Mouse (Mus musculus): ENCODE results near the gene Tfpt. TPM values are rescaled to one million over a fixed set of nuclear protein-coding genes. Genes with fewer than 3 reads are reported as not detected.
"Not testable (repeated sequence)": the region's sequence is repeated elsewhere in the genome, so short reads cannot be mapped to it uniquely, and the experiment has no call there.

The Tfpt gene
- polyA plus RNA-seq, 1 experiment from 2014 or later, result 14.2 TPM

- no peaks in the 10 kb centered on the region for H3K9me3 ChIP-seq (replicated peaks)
- no peak overlapping the region for H3K4me2 ChIP-seq
- H3K9ac ChIP-seq, result no peak overlapping the region
- H3K4me3 ChIP-seq, result no peak overlapping the region
- no peaks in the 10 kb centered on the region for H3K4me1 ChIP-seq (replicated peaks)
- no peaks in the 10 kb centered on the region for H3K27me3 ChIP-seq
- no peak overlapping the region for H3K27ac ChIP-seq
- H3K36me3 ChIP-seq, result no peaks in the 10 kb centered on the region
- ATAC-seq (replicated peaks; ENCODE audit: insufficient number of reproducible peaks, insufficient read depth, low FRiP score, low read depth), result no peak
- WGBS, result 40% methylated on average over 5 of the region's 5 CpGs
Measured at GRCm38 (mm10) chr7:3574216-3574615, 55.5 kb downstream of the Tfpt start.

- H3K4me1 ChIP-seq (replicated peaks), result no peaks in the 10 kb centered on the region
- H3K4me2 ChIP-seq, result no peak overlapping the region
- no peak overlapping the region for H3K4me3 ChIP-seq
- 67% methylated on average over 1 of the region's 1 CpGs for WGBS
- H3K27me3 ChIP-seq, result no peaks in the 10 kb centered on the region
- H3K9ac ChIP-seq, result no peak overlapping the region
- H3K27ac ChIP-seq, result no peak overlapping the region
- H3K9me3 ChIP-seq (replicated peaks), result no peaks in the 10 kb centered on the region
- ATAC-seq (replicated peaks; ENCODE audit: insufficient number of reproducible peaks, insufficient read depth, low FRiP score, low read depth), result no peak
- H3K36me3 ChIP-seq, result no peaks in the 10 kb centered on the region
Measured at GRCm38 (mm10) chr7:3571847-3572246, 57.9 kb downstream of the Tfpt start.

- not testable (repeated sequence) for H3K4me3 ChIP-seq; H3K27ac ChIP-seq; H3K4me1 ChIP-seq (replicated peaks); ATAC-seq (replicated peaks; ENCODE audit: insufficient number of reproducible peaks, insufficient read depth, low FRiP score, low read depth); H3K4me2 ChIP-seq; H3K9ac ChIP-seq; H3K27me3 ChIP-seq; H3K36me3 ChIP-seq; H3K9me3 ChIP-seq (replicated peaks)
- 84% methylated on average over 3 of the region's 3 CpGs for WGBS
Measured at GRCm38 (mm10) chr7:3570580-3570979, 59.1 kb downstream of the Tfpt start.

Small RNAs within 50 kb of the gene (microRNA-seq; reads per million reads assigned to microRNA genes)
- gene Gm25100 (not detected), gene Mir3572 (2.5 reads per million, percentile 7 among the genes with 10 or more reads in this experiment)

Other genes starting within 250 kb of the Tfpt start
- gene Cacng8, start 239.2 kb downstream of the Tfpt start, polyA plus RNA-seq (2015; fragmentation: Nextera tagmentation; extraction: Ambion mirVana), result 0.61 and 0.83 TPM in 2 replicates
- gene Cacng6, start 205.7 kb downstream of the Tfpt start, polyA plus RNA-seq (2015; fragmentation: Nextera tagmentation; extraction: Ambion mirVana), result 17.8 and 20.7 TPM in 2 replicates
- 0.24 TPM in 1 of 2 replicates, not detected in the other for gene Tarm1, start 127.3 kb downstream of the Tfpt start, polyA plus RNA-seq (2015; fragmentation: Nextera tagmentation; extraction: Ambion mirVana)
- gene Oscar, start 13.8 kb downstream of the Tfpt start, polyA plus RNA-seq (2015; fragmentation: Nextera tagmentation; extraction: Ambion mirVana), result 0.18 TPM in 1 of 2 replicates, not detected in the other
- 670 and 765 TPM in 2 replicates for gene Ndufa3, start 12.6 kb downstream of the Tfpt start, polyA plus RNA-seq (2015; fragmentation: Nextera tagmentation; extraction: Ambion mirVana)
- 50.2 and 64.3 TPM in 2 replicates for gene Prpf31, start 56 bp upstream of the Tfpt start, polyA plus RNA-seq (2015; fragmentation: Nextera tagmentation; extraction: Ambion mirVana)
- gene Cnot3, start 15.3 kb upstream of the Tfpt start, polyA plus RNA-seq (2015; fragmentation: Nextera tagmentation; extraction: Ambion mirVana), result 26.2 and 34.7 TPM in 2 replicates
- gene Leng1, start 35.9 kb upstream of the Tfpt start, polyA plus RNA-seq (2015; fragmentation: Nextera tagmentation; extraction: Ambion mirVana), result 17.4 and 19.8 TPM in 2 replicates
- 4.1 and 7.8 TPM in 2 replicates for gene Tmc4, start 47.6 kb upstream of the Tfpt start, polyA plus RNA-seq (2015; fragmentation: Nextera tagmentation; extraction: Ambion mirVana)
- 198 and 226 TPM in 2 replicates for gene Tsen34, start 62.9 kb upstream of the Tfpt start, polyA plus RNA-seq (2015; fragmentation: Nextera tagmentation; extraction: Ambion mirVana)
- gene Mboat7, start 63.6 kb upstream of the Tfpt start, polyA plus RNA-seq (2015; fragmentation: Nextera tagmentation; extraction: Ambion mirVana), result 30.1 and 44.1 TPM in 2 replicates
- 826 and 843 TPM in 2 replicates for gene Rps9, start 74.1 kb upstream of the Tfpt start, polyA plus RNA-seq (2015; fragmentation: Nextera tagmentation; extraction: Ambion mirVana)
- 0.86 and 1.2 TPM in 2 replicates for gene Pirb, start 90.5 kb upstream of the Tfpt start, polyA plus RNA-seq (2015; fragmentation: Nextera tagmentation; extraction: Ambion mirVana)
- not detected in 2 replicates for gene Gm15448, start 195.8 kb upstream of the Tfpt start, polyA plus RNA-seq (2015; fragmentation: Nextera tagmentation; extraction: Ambion mirVana)
- gene Pira2, start 215.1 kb upstream of the Tfpt start, polyA plus RNA-seq (2015; fragmentation: Nextera tagmentation; extraction: Ambion mirVana), result 0.08 and 0.38 TPM in 2 replicates